Mouse (Mus musculus): ENCODE results near the gene Zfp119b. TPM values are rescaled to one million over a fixed set of nuclear protein-coding genes. Genes with fewer than 3 reads are reported as not detected.

Zfp119b gene
- polyA plus RNA-seq, 3 experiments from 2014 or later, result 8.1 to 20.3 (median 17.7) TPM

DNA sequence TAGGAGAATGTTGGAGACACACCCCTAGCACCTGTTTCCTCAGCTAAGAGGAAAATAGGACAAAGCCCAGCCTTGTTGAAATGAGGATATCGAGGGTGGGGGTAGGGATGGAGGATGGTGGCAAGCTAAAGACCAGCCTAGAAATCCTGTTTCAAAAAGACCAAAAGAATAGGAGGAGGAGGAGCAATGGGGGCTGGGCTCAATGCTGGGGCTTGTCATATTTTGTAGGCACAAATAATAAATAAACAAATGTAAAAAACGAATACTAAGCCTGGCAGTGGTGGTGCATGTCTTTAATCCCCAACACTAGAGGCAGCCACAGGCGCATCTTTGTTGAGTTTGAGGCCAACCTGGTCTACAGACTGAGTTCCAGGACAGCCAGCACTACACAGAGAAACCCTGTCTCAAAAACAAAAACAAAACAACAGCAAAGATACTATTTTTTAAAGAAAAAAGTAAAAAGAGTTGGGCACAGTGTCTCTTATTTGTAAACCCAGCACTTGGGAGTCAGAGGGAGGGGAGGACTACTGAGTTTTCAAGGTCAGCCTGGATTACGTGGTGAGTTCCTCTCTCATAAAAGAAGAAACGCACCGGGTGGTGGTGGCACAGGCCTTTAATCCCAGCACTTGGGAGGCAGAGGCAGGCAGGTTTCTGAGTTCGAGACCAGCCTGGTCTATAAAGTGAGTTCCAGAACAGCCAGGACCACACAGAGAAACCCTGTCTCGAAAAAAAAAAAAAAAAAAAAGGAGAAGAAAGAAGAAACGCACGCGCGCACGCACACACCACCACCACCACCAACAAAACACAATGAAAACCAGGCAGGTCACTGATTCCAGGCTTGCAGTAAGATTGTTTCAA is 8.7 kb upstream of the Zfp119b start:
- ATAC-seq, result no peak

DNA sequence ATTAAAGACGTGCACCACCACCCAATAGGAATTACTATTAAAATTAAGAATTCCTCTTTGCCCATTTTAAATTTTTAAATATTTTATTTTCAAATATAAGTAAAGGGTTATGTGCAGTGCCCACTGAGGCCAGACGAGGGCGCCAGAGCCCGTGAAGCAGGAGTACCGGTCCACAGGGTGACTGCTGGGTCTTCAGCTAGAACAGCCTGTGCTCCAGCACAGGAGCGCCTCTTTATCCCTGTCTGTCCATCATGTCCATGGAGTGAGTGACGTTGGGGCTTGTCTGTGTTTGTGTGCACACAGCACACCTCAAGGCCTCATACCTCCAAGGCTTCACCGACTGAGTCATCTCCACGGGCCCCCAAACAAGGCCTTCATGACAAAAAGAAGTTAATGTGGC is 7.9 kb upstream of the Zfp119b start:
- ATAC-seq, result no peak

DNA sequence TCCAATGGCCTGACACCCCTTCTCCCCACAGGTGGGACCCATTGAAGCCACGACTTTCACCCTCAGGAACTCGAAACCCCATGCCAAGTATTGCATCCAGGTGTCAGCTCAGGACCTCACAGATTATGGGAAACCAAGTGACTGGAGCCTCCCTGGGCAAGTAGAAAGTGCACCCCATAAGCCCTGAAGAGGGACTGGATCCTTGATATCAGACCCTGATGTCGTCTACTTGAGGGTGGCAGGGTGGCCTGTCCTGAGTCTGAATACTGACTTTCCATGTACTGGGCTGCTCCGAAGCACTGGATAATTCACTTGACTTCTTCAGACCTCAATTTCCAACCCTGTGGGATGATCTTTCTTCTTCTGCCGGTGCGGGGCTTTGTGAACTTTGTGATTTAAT is 7.3 kb upstream of the Zfp119b start:
- ATAC-seq, result no peak

DNA sequence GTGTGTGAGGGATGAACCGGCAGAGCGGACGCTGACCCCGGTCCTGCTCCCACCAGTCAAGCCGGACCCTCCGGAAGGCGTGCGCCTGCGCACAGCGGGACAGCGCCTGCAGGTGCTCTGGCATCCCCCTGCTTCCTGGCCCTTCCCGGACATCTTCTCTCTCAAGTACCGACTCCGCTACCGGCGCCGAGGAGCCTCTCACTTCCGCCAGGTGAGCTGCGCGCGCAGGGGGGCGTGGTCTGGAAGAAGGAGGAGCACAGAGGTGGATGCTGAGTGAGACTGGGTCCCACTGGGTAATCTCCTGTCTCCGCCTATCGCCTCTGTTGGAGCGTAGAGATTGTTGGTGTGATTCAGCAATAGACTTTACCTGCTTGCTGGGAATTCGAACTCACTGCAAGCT is 6.8 kb upstream of the Zfp119b start:
- ATAC-seq, result no peak

DNA sequence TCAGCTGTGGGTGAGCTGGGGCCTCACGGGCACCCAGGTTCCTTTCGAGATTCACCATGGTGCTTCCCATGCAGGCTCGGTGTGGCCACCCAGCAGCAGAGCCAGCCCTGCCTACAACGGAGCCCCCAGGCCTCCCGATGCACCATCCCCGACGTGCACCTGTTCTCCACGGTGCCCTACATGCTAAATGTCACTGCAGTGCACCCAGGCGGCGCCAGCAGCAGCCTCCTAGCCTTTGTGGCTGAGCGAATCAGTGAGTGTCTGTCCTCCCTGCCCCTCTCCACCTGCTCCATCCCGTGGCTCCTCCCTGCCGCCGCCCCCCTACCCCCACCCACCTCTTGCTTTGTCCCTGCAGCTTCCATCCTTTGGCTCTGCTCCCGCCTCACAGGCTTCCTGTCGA is 4.9 kb upstream of the Zfp119b start:
- no peak for ATAC-seq

DNA sequence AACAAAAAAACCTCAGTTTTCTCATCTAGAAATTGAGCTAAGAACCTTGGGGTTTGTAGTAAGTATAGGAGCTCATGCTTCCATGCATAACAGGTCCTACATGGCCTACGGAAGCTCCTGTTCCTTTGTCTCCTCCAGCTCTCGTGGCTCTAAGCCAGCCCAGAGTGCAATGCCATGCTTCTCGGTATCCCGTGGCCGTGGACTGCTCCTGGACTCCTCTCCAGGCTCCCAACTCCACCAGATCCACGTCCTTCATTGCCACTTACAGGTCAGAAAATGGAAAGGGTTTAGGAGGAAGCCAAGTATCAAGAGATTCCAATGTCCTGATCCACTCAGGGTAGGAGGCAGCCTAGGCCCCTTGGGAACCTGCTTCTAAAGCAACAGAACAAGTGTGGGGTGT is 4.5 kb upstream of the Zfp119b start:
- ATAC-seq, result no peak

DNA sequence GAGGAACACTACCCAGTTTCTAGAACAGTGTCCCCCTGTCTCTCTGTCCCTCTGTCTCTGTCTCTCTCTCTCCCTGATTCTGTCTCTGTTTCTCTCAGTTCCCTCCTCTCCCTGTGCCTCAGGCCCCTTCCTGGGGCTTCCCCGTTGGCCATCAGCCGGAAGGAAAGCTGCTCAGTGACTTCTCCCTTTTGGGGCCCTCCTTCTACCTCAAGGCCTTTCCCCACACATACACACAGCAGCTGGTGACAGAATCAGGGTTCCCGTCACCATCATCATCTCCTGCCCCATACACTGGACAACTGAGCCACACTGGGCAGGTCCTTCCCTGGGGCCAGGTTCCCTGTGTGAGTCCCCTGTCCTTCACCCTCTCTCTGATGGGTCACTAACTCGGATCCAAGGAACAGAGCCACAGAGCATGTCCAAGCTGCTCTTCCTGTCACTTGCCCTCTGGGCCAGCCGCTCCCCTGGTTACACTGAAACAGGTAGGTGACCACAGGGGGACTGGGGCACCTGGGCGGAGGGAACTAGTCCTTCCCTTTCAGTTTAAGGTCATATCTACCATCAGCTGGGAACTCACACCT is 3.2 kb upstream of the Zfp119b start, which contains the start of gene Ebi3:
Gene Ebi3 (plus strand): TSS at position 194 of the 581 bp plus-strand sequence.
- peak; percentile 63 for ATAC-seq

DNA sequence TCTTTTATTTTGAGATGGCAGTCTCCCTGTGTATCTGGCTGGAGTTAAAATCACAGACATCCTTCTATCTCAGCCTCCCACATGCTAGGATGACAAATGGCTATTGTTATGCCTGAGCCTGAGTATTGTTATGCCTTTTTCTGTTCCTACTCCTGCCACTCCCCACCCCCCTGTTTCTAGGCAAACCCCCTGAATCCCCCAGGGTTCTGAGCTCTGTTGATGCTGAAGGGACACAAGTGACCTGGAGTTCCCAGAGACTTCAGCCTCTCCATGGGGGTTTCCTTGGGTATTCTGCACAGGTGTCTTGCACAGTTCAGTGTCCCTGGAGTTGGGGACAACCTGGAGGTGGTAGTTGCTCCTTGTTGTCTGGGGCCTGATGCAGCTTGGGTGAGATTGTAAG is 2.7 kb upstream of the Zfp119b start:
- ATAC-seq, result no peak

DNA sequence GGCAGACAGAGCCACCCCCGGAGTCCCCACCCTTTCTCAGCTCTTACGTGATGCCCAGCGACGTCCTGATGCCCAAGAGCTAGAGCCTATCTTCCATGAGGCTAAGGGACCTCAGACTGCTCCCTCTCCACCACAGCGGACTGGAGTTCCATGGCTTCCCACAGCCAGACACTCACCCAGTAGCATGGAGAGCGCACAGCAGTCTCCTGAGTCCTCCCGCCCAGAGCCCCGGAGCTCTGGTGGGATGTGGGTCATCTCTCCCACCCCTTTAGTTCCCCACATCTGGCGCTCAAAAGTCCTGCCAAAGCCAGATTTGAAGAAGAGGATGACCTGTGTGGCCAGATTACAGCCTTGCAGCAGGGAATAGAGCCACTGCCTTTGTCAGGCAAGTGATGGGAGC is 1.3 kb upstream of the Zfp119b start:
- ATAC-seq, result no peak

DNA sequence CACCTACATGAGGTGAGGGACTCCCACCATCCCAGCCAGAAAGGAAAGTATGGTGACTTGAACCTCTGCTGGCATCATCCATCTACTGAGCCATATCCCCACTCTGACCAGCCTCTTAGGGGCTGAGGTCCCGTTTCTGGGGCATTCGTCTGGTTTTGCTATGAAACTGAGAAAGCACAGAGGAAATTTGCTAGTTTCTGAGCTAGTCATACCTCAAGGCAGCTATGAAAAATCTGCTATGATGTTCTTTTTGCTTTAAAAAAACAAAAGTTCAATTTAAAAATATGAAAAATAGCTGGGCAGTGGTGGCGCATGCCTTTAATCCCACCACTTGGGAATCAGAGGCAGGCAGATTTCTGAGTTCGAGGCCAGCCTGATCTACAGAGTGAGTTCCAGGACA is 653 bp downstream of the Zfp119b start:
- ATAC-seq, result no peak

DNA sequence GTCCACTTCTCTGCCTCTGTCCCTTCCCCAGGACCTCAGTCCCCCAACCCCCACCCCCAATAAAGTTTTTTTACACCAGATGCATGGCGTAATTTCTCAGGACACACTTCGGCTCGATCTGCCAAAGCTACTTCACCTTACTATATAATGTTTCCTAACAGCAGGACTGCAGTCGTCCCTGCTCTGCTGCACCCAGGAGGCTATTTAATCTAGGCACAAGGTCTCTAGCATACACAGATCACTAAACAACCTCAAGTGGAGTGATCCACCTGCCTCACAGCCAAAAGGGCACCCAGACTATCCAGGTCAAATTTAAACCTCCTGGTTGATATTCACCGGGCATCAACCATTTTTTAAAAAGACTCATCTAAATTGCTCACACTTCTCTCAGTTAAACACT is 3.6 kb downstream of the Zfp119b start:
- ATAC-seq, result no peak

DNA sequence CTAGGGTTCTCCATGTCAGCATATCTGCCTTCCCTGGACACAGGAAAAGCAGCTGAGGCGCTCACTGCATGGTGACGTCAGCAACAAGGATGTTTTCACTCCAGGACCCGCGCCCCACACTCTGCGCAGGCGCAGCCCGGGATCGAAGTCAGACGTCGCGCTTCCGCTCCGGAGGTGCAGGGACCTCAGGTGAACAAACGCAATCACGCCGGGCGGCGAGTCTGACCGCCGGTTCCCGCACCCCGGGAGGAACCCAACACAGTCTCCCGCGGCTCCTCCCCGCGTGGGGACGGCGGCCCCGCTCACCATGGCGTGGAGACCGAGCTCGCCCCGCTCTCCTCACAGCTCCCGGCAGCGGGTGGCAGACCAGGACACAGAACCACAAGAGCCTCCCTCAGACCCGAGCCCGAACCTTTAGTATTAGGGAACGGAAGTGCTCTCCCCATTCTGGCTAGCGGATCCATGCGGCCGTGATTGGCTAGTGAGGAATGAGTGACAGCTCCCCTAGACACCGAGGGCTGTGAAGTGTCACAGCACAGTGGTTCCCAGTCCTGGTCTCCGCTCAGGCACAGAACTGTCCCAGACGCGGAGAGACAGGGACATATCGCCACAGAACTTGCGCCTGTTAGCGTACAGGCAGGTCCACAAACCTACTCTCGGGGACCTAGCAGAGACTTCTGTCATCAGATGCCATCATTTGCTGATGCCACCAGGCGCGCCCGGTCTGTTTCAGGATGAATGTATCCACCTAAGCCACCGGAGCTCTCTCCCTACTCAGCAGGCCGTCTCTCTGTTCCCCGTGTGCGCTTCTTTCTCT is 4.2 kb downstream of the Zfp119b start:
- peak; percentile 93 for ATAC-seq

DNA sequence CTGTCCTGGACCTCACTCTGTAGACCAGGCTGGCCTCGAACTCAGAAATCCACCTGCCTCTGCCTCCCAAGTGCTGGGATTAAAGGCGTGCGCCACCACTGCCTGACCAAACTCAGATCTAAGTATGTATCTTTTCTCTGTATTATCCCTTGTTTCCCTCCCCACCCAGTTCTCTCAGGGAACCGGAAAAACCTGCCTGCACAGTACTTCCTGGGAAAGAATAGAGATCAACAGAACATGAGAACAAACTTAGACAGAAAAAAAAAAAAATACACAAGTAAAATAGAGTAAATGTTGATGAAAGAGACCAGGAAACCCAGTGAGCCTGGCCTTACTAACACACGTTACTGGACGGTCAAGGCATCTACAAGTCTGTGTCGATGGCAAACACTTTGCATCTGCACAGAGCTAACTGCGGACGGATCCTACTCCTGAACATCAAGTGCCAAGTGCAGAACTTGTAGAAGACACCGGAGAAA is 4.9 kb downstream of the Zfp119b start:
- peak; percentile 1 for ATAC-seq

DNA sequence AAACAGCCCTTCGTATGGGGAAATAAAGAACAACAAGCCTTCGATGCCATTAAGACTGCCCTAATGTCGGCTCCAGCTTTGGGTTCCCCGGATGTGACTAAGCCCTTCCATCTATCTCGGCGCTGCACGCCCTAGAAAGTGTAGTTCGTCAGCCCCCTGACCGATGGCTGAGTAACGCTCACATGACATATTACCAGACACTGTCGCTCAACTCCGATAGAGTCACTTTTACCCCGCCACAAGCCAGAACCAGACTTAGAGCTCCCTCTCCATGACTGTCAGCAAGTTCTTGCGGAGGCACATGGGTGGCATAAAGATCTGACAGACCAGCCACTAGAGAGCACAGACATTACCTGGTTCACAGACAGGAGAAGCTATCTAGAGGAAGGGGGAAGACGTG is 16.1 kb downstream of the Zfp119b start:
- no peak for ATAC-seq

DNA sequence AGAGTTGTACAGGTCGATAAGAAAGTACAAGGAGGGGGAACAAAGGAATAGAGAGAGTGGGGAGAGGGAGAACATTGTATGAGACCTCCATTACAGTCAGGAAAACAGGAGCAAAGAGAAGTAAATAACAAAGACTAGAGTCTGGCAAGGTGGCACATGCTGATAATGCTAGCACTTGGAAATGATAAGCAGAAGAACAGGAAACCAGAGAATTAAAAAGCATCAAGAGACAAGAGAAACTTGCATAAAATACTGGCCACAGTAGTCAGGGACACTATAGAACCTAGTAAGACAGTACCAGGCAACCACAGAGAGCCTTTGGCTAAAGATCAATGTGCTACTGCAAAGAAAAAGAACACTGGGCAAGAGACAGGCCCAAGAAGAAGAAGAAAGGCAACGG is 16.7 kb downstream of the Zfp119b start:
- ATAC-seq, result no peak

DNA sequence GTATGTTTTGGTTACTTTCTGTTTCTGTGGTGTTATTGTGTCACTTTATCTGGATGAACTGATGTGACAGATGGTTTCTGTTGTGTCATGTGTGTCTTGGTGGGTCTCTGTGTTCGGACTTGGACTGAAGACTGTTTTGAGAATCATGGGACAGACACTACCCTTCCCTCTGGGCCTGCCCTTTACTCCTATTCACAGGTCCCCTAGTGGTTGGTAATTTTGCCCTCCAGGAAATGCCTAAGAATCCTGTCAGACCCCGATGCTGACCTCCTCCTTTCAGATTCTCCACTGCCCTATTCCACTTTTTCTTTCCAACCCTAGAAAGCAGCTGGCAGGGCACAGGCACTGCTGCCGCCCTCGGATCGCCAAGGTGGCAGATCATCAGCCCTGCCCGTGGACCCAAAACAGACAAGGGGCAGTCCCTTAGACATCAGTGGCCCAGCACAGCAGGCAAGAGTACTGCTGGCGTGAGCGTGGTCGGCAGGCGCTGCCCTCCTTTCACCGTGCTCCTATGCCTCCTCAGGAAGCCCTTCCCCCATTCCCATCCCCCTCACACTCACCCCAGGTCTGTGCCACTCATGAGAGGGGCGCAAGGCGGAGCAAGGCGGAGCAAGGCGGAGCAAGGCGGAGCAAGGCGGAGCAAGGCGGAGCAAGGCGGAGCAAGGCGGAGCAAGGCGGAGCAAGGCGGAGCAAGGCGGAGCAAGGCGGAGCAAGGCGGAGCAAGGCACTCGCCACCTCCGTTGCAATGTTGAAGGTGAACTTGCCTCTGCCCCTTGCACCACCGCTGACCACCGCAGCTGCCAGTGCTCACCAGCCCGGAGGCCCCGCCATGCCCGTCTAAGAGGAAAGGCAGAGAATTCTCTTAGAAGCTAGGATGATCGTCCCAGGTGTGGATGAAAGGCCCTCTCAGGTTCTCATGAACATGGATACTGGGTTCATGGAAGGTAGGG is 17.5 kb downstream of the Zfp119b start:
- peak; percentile 79 for ATAC-seq

DNA sequence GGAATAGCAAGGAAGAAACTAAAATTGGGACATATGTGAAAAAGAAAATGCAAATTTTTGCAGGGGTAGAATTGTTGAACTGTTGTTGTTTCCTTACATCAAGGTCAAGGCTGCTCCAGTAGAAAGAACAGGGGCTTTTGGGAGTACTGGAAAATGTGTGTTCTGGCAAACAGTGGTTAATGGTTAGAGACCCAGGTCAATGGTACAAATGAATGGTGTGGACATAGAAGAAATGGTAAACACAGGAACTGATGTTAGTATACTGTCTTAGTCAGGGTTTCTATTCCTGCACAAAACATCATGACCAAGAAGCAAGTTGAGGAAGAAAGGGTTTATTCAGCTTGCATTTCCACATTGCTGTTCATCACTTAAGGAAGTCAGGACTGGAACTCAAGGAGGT is 42.6 kb downstream of the Zfp119b start:
- ATAC-seq, result no peak

DNA sequence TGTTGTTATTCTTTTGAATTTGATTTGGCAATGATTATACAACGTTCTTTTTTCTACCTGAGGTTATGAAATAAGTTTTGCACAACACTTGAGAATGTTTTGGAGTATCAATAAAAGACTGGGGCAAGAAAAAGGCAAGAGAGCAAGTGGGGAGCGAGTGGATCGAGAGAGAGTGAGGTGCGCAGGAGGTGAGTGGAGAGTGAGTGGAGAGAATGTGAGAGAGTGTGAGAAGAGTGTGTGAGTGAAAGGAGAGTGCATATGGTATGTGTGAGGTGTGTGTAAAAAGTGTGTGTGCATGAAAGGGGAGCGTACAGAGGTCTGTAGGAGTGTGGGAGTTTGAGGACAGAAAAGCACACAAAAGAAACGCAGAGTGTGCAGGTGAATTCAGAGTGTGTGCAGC is 45.2 kb downstream of the Zfp119b start:
- no peak for ATAC-seq

DNA sequence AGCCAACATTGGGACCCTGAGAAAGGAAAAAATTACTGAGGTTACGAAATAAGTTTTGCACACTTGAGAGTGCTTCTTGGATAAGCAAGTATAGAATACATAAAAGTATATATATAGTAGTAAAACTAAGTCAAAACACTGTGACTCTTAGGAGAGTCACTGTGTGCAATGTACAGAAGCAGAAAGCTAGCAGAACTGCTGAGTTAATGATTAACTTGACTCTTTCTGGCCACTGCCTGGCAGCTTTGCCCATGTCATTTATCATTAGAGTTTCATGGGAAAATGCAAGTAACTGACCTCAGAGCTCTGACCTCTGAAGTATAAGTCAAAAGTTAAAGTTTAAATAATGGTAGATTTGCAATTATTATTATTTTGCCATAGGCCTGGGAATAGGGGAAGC is 45.6 kb downstream of the Zfp119b start:
- ATAC-seq, result no peak

DNA sequence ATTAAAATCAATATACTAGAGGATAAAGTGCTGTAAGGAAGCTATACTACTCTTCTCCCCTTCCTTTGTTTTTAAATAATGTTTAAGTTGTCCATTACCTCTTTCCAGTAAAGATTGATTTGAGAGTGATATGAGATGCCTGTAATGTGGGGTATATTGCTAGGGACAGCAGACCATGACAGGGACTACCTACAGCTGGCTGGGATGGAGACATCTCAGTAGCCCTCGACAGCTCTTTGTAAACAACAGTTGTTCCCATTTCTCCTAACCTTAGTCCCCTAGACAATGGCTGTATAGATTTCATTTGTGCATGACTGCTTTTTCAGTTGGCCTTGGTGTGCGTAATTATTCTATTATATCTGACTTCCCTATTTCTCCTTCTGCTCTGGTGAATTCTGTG is 46.2 kb downstream of the Zfp119b start:
- ATAC-seq, result no peak

DNA sequence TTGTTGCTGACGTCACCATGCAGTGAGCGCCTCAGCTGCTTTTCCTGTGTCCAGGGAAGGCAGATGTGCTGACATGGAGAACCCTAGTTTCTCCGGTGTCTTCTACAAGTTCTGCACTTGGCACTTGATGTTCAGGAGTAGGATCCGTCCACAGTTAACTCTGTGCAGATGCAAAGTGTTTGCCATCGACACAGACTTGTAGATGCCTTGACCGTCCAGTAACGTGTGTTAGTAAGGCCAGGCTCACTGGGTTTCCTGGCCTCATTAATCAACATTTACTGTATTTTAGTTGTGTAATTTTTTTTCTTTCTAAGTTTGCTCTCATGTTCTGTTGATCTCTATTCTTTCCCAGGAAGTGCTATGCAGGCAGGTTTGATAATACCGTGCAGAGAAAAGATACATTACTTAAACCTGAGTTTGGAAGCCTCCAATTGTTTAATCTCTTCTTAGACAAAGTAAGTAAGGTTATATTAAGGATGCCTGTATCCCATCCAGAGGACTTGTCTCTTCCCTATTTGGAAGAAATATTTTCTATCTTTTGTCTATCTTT is 56.8 kb downstream of the Zfp119b start:
- peak; percentile 7 for ATAC-seq

Data from inflammation-experienced regulatory T-cells, adult 6 months (primary cell).